Mouse (Mus musculus): ENCODE measurements around the gene Trmt44. TPM values are rescaled to one million over a fixed set of nuclear protein-coding genes. Genes with fewer than 3 reads are reported as not detected.

Trmt44 gene
- polyA plus RNA-seq, 1 experiment from 2014 or later, result 12.0 TPM

DNA sequence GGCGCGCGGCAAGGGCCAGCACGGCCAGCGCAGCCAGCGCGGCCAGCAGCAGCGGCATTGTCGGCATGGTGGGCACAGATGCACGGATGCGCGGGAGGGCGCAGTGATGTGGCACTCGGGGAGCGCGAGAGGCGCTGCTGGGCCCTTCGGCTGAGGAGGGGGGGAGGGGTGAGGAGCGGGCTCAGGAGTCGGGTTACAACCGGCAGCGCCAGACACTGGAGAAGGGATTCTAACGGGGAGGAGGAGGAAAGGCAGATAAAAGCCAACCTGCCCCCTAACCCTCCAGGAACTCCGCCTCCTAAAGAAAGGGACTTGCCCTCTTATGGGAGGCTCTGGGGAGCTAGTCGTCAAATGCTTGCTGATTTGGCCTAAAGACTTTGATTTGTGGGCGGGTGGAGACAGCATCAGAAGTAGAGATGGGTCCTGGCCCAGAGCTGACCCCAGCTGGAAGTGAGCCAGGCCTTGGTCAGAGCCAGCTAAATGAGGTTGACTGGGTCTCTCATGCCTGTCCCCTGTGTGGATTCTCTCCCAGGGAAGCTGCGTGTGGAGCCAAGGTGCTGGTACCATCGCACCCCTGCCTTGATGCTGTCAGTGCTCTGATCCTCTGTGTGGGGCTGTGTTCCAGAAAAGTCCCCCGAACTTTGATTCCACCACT, 49.3 kb downstream of the Trmt44 start, which contains the start of gene Cpz:
Gene Cpz (minus strand): TSS at position 230 of the 655 bp plus-strand sequence.
- Histone ChIP-seq H3K4me2 (ENCODE audit: low read depth, low read length, severe bottlenecking) (peak within 1 kb of the TSS; percentile 49), H3K27me3 (ENCODE audit: control insufficient read depth, insufficient read depth, low read length) (peaks cover 7% of the 10 kb centered on the region), H3K9ac (ENCODE audit: low read length) (peak within 1 kb of the TSS; percentile 44), H3K36me3 (ENCODE audit: control insufficient read depth, insufficient read depth, low read length) (no peaks in the 10 kb centered on the region), H3K4me3 (ENCODE audit: low read depth, low read length) (peak within 1 kb of the TSS; percentile 16), H3K27ac (ENCODE audit: low read depth, low read length) (no peak within 1 kb of the TSS), H3K9me3 (ENCODE audit: control insufficient read depth, low read length) (no peaks in the 10 kb centered on the region), H3K4me1 (replicated peaks; ENCODE audit: control insufficient read depth, insufficient read depth, low read length) (peaks cover 12% of the 10 kb centered on the region; the same call in 1 of the 2 replicates)
- ATAC-seq (replicated peaks; ENCODE audit: low FRiP score), result peak; percentile 83
- DNase-seq (ENCODE audit: low spot score), result peak; percentile 94
- WGBS, result 2% methylated on average over 28 of the region's 29 CpGs

DNA sequence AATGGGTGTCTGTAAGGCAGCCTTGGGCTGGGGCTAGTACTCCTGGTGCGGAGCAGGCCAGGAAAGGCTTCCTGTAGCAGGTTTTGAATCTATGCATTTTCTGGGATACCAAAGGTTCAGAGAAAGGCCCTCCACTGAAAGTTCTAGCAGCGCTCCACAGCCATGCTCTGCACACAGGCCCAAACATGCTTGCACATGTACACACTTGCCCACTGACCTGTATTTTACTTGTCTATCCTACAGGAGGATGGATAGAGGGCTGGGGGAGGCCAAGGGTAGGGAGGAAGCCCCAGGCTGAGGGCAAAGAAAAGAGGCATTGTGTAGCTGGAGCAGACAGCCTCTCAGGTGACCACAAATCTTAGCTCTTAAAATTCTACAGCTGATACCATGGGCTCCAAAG, 50.5 kb downstream of the Trmt44 start:
- no peak overlapping the region for H3K9ac ChIP-seq (ENCODE audit: low read length)
- no peak overlapping the region for H3K4me3 ChIP-seq (ENCODE audit: low read depth, low read length)
- ATAC-seq (replicated peaks; ENCODE audit: low FRiP score), result no peak
- H3K4me2 ChIP-seq (ENCODE audit: low read depth, low read length, severe bottlenecking), result no peak overlapping the region
- H3K27ac ChIP-seq (ENCODE audit: low read depth, low read length), result no peak overlapping the region
- H3K4me1 ChIP-seq (replicated peaks; ENCODE audit: control insufficient read depth, insufficient read depth, low read length), result peaks cover 12% of the 10 kb centered on the region; the same call in 1 of the 2 replicates
- no peak for DNase-seq (ENCODE audit: low spot score)
- no peaks in the 10 kb centered on the region for H3K9me3 ChIP-seq (ENCODE audit: control insufficient read depth, low read length)
- no peaks in the 10 kb centered on the region for H3K36me3 ChIP-seq (ENCODE audit: control insufficient read depth, insufficient read depth, low read length)
- 76% methylated on average over 2 of the region's 2 CpGs for WGBS
- H3K27me3 ChIP-seq (ENCODE audit: control insufficient read depth, insufficient read depth, low read length), result peaks cover 7% of the 10 kb centered on the region

DNA sequence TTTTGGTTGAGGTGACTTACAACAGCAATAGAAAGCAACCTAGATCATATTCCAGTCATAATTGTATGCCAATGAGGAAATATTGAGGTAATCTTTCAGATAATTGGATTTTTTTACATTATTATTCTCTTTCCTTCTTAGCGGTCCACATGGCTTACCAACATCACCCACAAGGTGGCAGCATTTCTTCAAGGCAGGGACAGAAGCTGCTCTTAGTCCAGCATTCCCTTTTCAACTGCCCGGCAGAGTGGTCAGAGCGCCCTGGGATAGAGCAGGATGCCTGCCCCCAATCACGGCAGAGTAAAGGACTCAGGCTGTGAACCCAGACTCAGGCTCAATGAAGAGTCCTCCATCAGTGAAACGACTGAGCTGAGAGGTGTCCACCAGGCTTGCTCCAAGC, 51.1 kb downstream of the Trmt44 start:
- no peak overlapping the region for H3K4me3 ChIP-seq (ENCODE audit: low read depth, low read length)
- no peak overlapping the region for H3K4me2 ChIP-seq (ENCODE audit: low read depth, low read length, severe bottlenecking)
- H3K27me3 ChIP-seq (ENCODE audit: control insufficient read depth, insufficient read depth, low read length), result peaks cover 7% of the 10 kb centered on the region
- WGBS, result 0% methylated on average over 5 of the region's 5 CpGs
- no peak overlapping the region for H3K9ac ChIP-seq (ENCODE audit: low read length)
- no peak overlapping the region for H3K27ac ChIP-seq (ENCODE audit: low read depth, low read length)
- no peaks in the 10 kb centered on the region for H3K36me3 ChIP-seq (ENCODE audit: control insufficient read depth, insufficient read depth, low read length)
- ATAC-seq (replicated peaks; ENCODE audit: low FRiP score), result no peak
- H3K4me1 ChIP-seq (replicated peaks; ENCODE audit: control insufficient read depth, insufficient read depth, low read length), result peaks cover 12% of the 10 kb centered on the region; the same call in 1 of the 2 replicates
- DNase-seq (ENCODE audit: low spot score), result peak; percentile 82
- H3K9me3 ChIP-seq (ENCODE audit: control insufficient read depth, low read length), result no peaks in the 10 kb centered on the region

GRCm38 (mm10) chr5:35516781-35517180, 58.1 kb downstream of the Trmt44 start:
- Histone ChIP-seq H3K9ac (ENCODE audit: low read length) (no peak overlapping the region), H3K27ac (ENCODE audit: low read depth, low read length) (no peak overlapping the region), H3K4me2 (ENCODE audit: low read depth, low read length, severe bottlenecking) (no peak overlapping the region), H3K36me3 (ENCODE audit: control insufficient read depth, insufficient read depth, low read length) (no peaks in the 10 kb centered on the region), H3K9me3 (ENCODE audit: control insufficient read depth, low read length) (no peaks in the 10 kb centered on the region), H3K27me3 (ENCODE audit: control insufficient read depth, insufficient read depth, low read length) (no peaks in the 10 kb centered on the region), H3K4me3 (ENCODE audit: low read depth, low read length) (no peak overlapping the region), H3K4me1 (replicated peaks; ENCODE audit: control insufficient read depth, insufficient read depth, low read length) (no peaks in the 10 kb centered on the region)
- WGBS, result 87% methylated on average over 11 of the region's 11 CpGs
- no peak for ATAC-seq (replicated peaks; ENCODE audit: low FRiP score)
- no peak for DNase-seq (ENCODE audit: low spot score)

DNA sequence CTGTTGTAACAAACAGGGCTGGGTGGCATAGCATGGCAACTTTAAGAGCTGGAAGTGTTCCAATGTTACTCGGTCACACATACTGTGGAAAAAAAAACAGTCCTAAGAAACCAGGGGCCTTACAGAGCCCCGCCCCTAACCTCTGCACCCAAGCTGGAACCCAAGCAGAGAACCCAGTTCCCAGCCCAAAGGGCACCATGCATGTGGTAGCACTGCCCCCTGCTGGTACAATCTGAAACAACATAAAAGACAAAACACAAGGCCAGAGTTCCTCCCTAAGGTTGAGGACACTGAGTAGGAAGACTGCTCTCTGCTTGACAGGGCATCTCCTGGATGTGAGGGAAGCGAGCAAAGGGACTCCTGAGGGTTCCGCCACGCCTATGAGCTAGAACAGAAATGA, 64.3 kb downstream of the Trmt44 start:
- Histone ChIP-seq H3K4me1 (replicated peaks; ENCODE audit: control insufficient read depth, insufficient read depth, low read length) (no peaks in the 10 kb centered on the region), H3K27ac (ENCODE audit: low read depth, low read length) (no peak overlapping the region), H3K4me2 (ENCODE audit: low read depth, low read length, severe bottlenecking) (no peak overlapping the region), H3K9me3 (ENCODE audit: control insufficient read depth, low read length) (no peaks in the 10 kb centered on the region), H3K9ac (ENCODE audit: low read length) (no peak overlapping the region), H3K27me3 (ENCODE audit: control insufficient read depth, insufficient read depth, low read length) (no peaks in the 10 kb centered on the region), H3K4me3 (ENCODE audit: low read depth, low read length) (no peak overlapping the region), H3K36me3 (ENCODE audit: control insufficient read depth, insufficient read depth, low read length) (no peaks in the 10 kb centered on the region)
- DNase-seq (ENCODE audit: low spot score) (peak; percentile 82), ATAC-seq (replicated peaks; ENCODE audit: low FRiP score) (no peak; the same call in 1 of the 2 replicates)
- 25% methylated on average over 5 of the region's 5 CpGs for WGBS

Other genes starting within 250 kb of the Trmt44 start
- gene Hmx1, start 186.0 kb downstream of the Trmt44 start, polyA plus RNA-seq (2014; fragmentation: Nextera tagmentation; extraction: Ambion mirVana), result 0.44 and 0.55 TPM in 2 replicates
- 4.3 and 4.7 TPM in 2 replicates for gene Cpz, start 49.4 kb downstream of the Trmt44 start, polyA plus RNA-seq (2014; fragmentation: Nextera tagmentation; extraction: Ambion mirVana)
- gene Acox3, start 8.0 kb upstream of the Trmt44 start, polyA plus RNA-seq (2014; fragmentation: Nextera tagmentation; extraction: Ambion mirVana), result 15.5 and 15.6 TPM in 2 replicates
- 5.7 and 6.3 TPM in 2 replicates for gene Htra3, start 104.7 kb upstream of the Trmt44 start, polyA plus RNA-seq (2014; fragmentation: Nextera tagmentation; extraction: Ambion mirVana)
- gene Sh3tc1, start 164.9 kb upstream of the Trmt44 start, polyA plus RNA-seq (2014; fragmentation: Nextera tagmentation; extraction: Ambion mirVana), result 3.4 TPM in 2 replicates
- 0.09 TPM in 1 of 2 replicates, not detected in the other for gene Ablim2, start 182.8 kb upstream of the Trmt44 start, polyA plus RNA-seq (2014; fragmentation: Nextera tagmentation; extraction: Ambion mirVana)